Mouse (Mus musculus) heart, adult 2 months (tissue): ENCODE results near the gene Fars2.

ENCODE experiments used
- CTCF ChIP-seq: fragments of 200-600 bp; IDR thresholded peaks from 2 replicates; pipeline ENCODE4 v1.8.1; 2022; ENCODE audit warnings: antibody characterized with exemption, mild to moderate bottlenecking, moderate library complexity
- POLR2A ChIP-seq: fragments of 200-500 bp; IDR thresholded peaks from 2 replicates; pipeline ENCODE4 v1.6.1; 2011; ENCODE audit warnings: mild to moderate bottlenecking, low read depth, low read length, control low read depth; ENCODE audit not compliant: insufficient read depth

DNA sequence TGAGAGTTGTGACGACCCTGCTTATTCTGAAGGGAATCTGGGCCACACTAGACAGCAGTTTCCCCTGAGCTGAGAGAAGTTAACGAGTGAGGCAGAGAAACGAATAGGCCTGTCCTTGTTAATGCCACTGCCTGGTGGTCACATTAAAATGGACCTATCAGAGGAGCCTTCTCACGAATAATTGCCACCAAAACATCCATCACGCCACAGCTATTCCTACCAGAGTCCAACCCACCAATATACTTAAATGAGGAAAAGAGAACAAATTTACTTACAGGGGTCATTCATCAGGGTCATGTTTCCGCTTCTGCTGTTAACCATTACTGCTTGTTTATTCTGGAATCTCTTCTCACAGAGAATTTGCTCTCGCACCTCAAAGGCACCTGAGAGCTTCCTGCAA, 531.0 kb downstream of the Fars2 start:
- no peak for TF ChIP-seq CTCF
- no peak for TF ChIP-seq POLR2A
